Mouse (Mus musculus) layer of hippocampus, postnatal 36 days (tissue): ENCODE results near the gene Gm44503. TPM values are rescaled to one million over a fixed set of nuclear protein-coding genes. Genes with fewer than 3 reads are reported as not detected.

Experiments
- DNase-seq, 2 experiments: peaks; one replicate each; pipeline ENCODE4 v3.0.0; 2022
- total RNA-seq, 2 experiments: library from RNA; stranded (reverse); gene quantifications; 2 replicates each; pipeline ENCODE4 v1.2.3; 2021

Gm44503 gene
- total RNA-seq, 2 experiments from 2014 or later = 0.27 to 0.33 TPM

GRCm38 (mm10) chr9:72974734-72975133 is 16.1 kb downstream of the Gm44503 start:
- no peak for DNase-seq

- no peak for DNase-seq
Measured at GRCm38 (mm10) chr9:72975242-72975641, 16.6 kb downstream of the Gm44503 start.

GRCm38 (mm10) chr9:72983066-72983465 is 24.4 kb downstream of the Gm44503 start:
- DNase-seq = no peak

- DNase-seq = peak; percentile 94 to 97
Measured at GRCm38 (mm10) chr9:72985250-72986220, 26.9 kb downstream of the Gm44503 start, which contains the start of the genes Ccpg1os and Ccpg1. Ccpg1os (minus strand) TSS chr9:72985382. Ccpg1 (plus strand) TSS chr9:72985429.

- no peak for DNase-seq
Measured at GRCm38 (mm10) chr9:72987703-72988102, 29.1 kb downstream of the Gm44503 start.

GRCm38 (mm10) chr9:72988706-72989105 is 30.1 kb downstream of the Gm44503 start:
- no peak for DNase-seq

GRCm38 (mm10) chr9:72991420-72991819 is 32.8 kb downstream of the Gm44503 start:
- no peak for DNase-seq

GRCm38 (mm10) chr9:72992576-72992975 is 33.9 kb downstream of the Gm44503 start:
- DNase-seq = no peak

- DNase-seq = no peak
Measured at GRCm38 (mm10) chr9:72996167-72996566, 37.5 kb downstream of the Gm44503 start.

GRCm38 (mm10) chr9:72996806-72997205 is 38.2 kb downstream of the Gm44503 start:
- DNase-seq = no peak

- DNase-seq = no peak
Measured at GRCm38 (mm10) chr9:73000487-73000886, 41.8 kb downstream of the Gm44503 start.

GRCm38 (mm10) chr9:73001314-73002011 is 42.8 kb downstream of the Gm44503 start:
- DNase-seq = no peak

- DNase-seq = no peak
Measured at GRCm38 (mm10) chr9:73002177-73002576, 43.5 kb downstream of the Gm44503 start.

- no peak for DNase-seq
Measured at GRCm38 (mm10) chr9:73004076-73004475, 45.4 kb downstream of the Gm44503 start.

GRCm38 (mm10) chr9:73005106-73005505 is 46.5 kb downstream of the Gm44503 start:
- DNase-seq = no peak

- no peak for DNase-seq
Measured at GRCm38 (mm10) chr9:73006175-73006574, 47.5 kb downstream of the Gm44503 start.

- no peak for DNase-seq
Measured at GRCm38 (mm10) chr9:73008384-73008783, 49.7 kb downstream of the Gm44503 start.

GRCm38 (mm10) chr9:73012629-73013028 is 54.0 kb downstream of the Gm44503 start:
- DNase-seq = no peak

- peak; percentile 15 to 38 for DNase-seq
Measured at GRCm38 (mm10) chr9:73014724-73015123, 56.1 kb downstream of the Gm44503 start.

GRCm38 (mm10) chr9:73019841-73020240 is 61.2 kb downstream of the Gm44503 start:
- DNase-seq = no peak

GRCm38 (mm10) chr9:73020566-73021097 is 62.0 kb downstream of the Gm44503 start:
- no peak for DNase-seq

GRCm38 (mm10) chr9:73025818-73026636 is 67.4 kb downstream of the Gm44503 start:
- DNase-seq = peak in 1 of 2 experiments; percentile 39
